Mouse (Mus musculus): ENCODE measurements around the gene Gm29797. TPM values are rescaled to one million over a fixed set of nuclear protein-coding genes. Genes with fewer than 3 reads are reported as not detected.
A peak's percentile ranks its signal among the peaks of the same experiment; 100 is the strongest.

The Gm29797 gene
- polyA plus RNA-seq, 2 experiments from 2014 or later: not detected

DNA sequence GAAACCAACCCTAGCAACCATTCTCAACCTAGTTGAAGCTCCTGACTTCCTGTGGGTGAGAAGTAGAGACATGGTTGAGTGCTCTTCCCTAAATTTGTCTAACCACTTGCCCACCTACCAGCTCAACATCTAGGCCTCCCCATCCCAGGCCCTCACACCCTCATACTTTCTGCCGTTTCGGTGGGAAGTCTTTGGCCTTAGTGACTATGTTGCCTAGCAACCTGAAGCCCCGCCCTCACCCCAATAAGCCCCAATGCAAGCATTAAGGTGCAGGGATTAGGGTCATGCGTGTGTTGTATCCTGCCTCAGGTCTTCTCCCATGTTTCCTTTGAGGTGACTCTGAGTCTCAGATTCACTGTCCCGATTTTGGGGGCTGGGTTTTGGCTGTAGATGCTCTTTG lies 41.4 kb downstream of the Gm29797 start, which contains the start of gene Lkaaear1:
TSS of gene Lkaaear1 (minus strand) at position 202 of the 400 bp plus-strand sequence.
- no peak for ATAC-seq

DNA sequence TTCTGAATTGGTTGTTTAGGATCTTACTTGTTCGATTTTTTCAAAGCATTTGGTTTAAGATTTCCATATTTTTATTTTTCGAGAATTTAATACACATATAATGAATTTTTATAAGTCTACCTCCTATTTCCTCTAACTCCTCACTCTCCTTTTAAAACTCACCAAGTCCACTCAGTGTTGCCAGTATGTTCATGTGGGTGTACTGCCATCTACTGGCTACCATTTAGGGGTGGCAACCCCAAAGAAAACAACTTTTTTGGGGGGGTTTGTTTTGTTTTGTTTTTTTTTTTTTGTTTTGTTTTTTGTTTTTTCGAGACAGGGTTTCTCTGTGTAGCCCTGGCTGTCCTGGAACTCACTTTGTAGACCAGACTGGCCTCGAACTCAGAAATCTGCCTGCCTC lies 49.8 kb downstream of the Gm29797 start:
- peak; percentile 49 for ATAC-seq

Other genes with a start within 250 kb of the Gm29797 start
- gene Zbtb46, start 197.6 kb upstream of the Gm29797 start, polyA plus RNA-seq (2017; shearing (Covaris generic)): 1 to 10 TPM; 2.5 to 4.3 TPM
- gene Abhd16b, start 163.8 kb upstream of the Gm29797 start, polyA plus RNA-seq (2017; shearing (Covaris generic)): not detected
- 100 to 1,000 TPM in 1 of 2 experiments, 10 to 100 TPM in 1; 88.0 to 103 TPM for gene Tpd52l2, start 159.9 kb upstream of the Gm29797 start, polyA plus RNA-seq (2017; shearing (Covaris generic))
- 10 to 100 TPM; 36.9 to 37.1 TPM for gene Dnajc5, start 136.5 kb upstream of the Gm29797 start, polyA plus RNA-seq (2017; shearing (Covaris generic))
- 100 to 1,000 TPM; 111 to 136 TPM for gene Uckl1, start 72.1 kb upstream of the Gm29797 start, polyA plus RNA-seq (2017; shearing (Covaris generic))
- gene Prpf6, start 65.2 kb upstream of the Gm29797 start, polyA plus RNA-seq (2017; shearing (Covaris generic)): 10 to 100 TPM; 69.3 to 69.5 TPM
- gene Zfp512b, start 64.2 kb upstream of the Gm29797 start, polyA plus RNA-seq (2017; shearing (Covaris generic)): 10 to 100 TPM; 20.3 to 26.9 TPM
- 10 to 100 TPM in 1 of 2 experiments, 1 to 10 TPM in 1; 8.7 to 12.5 TPM for gene Samd10, start 57.8 kb upstream of the Gm29797 start, polyA plus RNA-seq (2017; shearing (Covaris generic))
- not detected for gene Sox18, start 14.6 kb downstream of the Gm29797 start, polyA plus RNA-seq (2017; shearing (Covaris generic))
- gene Tcea2, start 23.3 kb downstream of the Gm29797 start, polyA plus RNA-seq (2017; shearing (Covaris generic)): 10 to 100 TPM in 1 of 2 experiments, 1 to 10 TPM in 1; 9.8 to 12.1 TPM
- 100 to 1,000 TPM; 199 to 210 TPM for gene Rgs19, start 36.9 kb downstream of the Gm29797 start, polyA plus RNA-seq (2017; shearing (Covaris generic))
- gene Lkaaear1, start 41.4 kb downstream of the Gm29797 start, polyA plus RNA-seq (2017; shearing (Covaris generic)): not detected
- not detected for gene Oprl1, start 58.0 kb downstream of the Gm29797 start, polyA plus RNA-seq (2017; shearing (Covaris generic))
- not detected for gene Myt1, start 106.3 kb downstream of the Gm29797 start, polyA plus RNA-seq (2017; shearing (Covaris generic))
- gene Pcmtd2, start 180.8 kb downstream of the Gm29797 start, polyA plus RNA-seq (2017; shearing (Covaris generic)): 10 to 100 TPM; 41.1 to 47.7 TPM
- gene Polr3k, start 207.3 kb downstream of the Gm29797 start, polyA plus RNA-seq (2017; shearing (Covaris generic)): 10 to 100 TPM; 61.8 to 80.2 TPM